8 mouse cellular contexts compared by ENCODE assay signal in genomic region chr9:40241223-40241801, GRCm38 (mm10). TPM values are rescaled to one million over a fixed set of nuclear protein-coding genes. Genes with fewer than 3 reads are reported as not detected.
DNase-seq lines count a peak whose midpoint lies in the region; ATAC-seq and TF ChIP-seq lines count a peak whose summit lies in the region.

No protein-coding gene starts in this region.

- no peaks in the 10 kb centered on the region for H3K9me3 ChIP-seq in forebrain, embryonic 12.5 days
- no peaks in the 10 kb centered on the region for H3K9me3 ChIP-seq in lung, postnatal 0 days (ENCODE audit: low read length)

- peaks cover 17% of the 10 kb centered on the region for H3K4me1 ChIP-seq in forebrain, embryonic 12.5 days
- H3K4me1 ChIP-seq in lung, postnatal 0 days (ENCODE audit: insufficient read depth, low read depth, low read length), result 0 out of 2 replicates have a peak, but pooled peaks cover 4% of the 10 kb centered on the region

- H3K36me3 ChIP-seq in forebrain, embryonic 12.5 days (replicated peaks), result no peaks in the 10 kb centered on the region
- H3K36me3 ChIP-seq in lung, postnatal 0 days (ENCODE audit: insufficient read depth, low read length), result no peaks in the 10 kb centered on the region

- H3K4me3 ChIP-seq in forebrain, embryonic 12.5 days (replicated peaks), result peak overlapping the region; percentile 44
- peak overlapping the region; percentile 34 for H3K4me3 ChIP-seq in lung, postnatal 0 days (ENCODE audit: low read depth, low read length)

- H3K27ac ChIP-seq in forebrain, embryonic 12.5 days, result peak overlapping the region; percentile 80
- H3K27ac ChIP-seq in lung, postnatal 0 days (ENCODE audit: low read length), result no peak overlapping the region

- H3K4me2 ChIP-seq in forebrain, embryonic 12.5 days, result peak overlapping the region; percentile 62
- peak overlapping the region; percentile 64 for H3K4me2 ChIP-seq in lung, postnatal 0 days (replicated peaks; ENCODE audit: low read depth, low read length)

- 2% methylated on average over 15 of the region's 15 CpGs for WGBS in forebrain, embryonic 12.5 days
- under 1% methylated on average over 15 of the region's 15 CpGs for WGBS in lung, postnatal 0 days

- peak overlapping the region; percentile 61 for H3K9ac ChIP-seq in forebrain, embryonic 12.5 days
- peak overlapping the region; percentile 51 for H3K9ac ChIP-seq in lung, postnatal 0 days (replicated peaks; ENCODE audit: low read depth)

- TF ChIP-seq CTCF in lung, postnatal 0 days (IDR thresholded peaks at IDR 0.05), result no peak

- H3K27me3 ChIP-seq in forebrain, embryonic 12.5 days, result 0 out of 2 replicates have a peak, but pooled peaks cover 2% of the 10 kb centered on the region
- H3K27me3 ChIP-seq in lung, postnatal 0 days (replicated peaks; ENCODE audit: insufficient read depth, low read length), result no peaks in the 10 kb centered on the region

- TF ChIP-seq EP300 in lung, postnatal 0 days (IDR thresholded peaks at IDR 0.05), result no peak

- peak; percentile 32 for DNase-seq in Muller cell, postnatal 12 days (ENCODE audit: inconsistent ontology term)
- DNase-seq in brain, adult 2 months (ENCODE audit: low read depth, low spot score), result peak; percentile 89
- peak; percentile 42 for DNase-seq in left cerebral cortex, adult 11 months (ENCODE audit: low spot score)
- DNase-seq in lung, postnatal 0 days (ENCODE audit: low spot score), result peak; percentile 66
- DNase-seq in right cerebral cortex, adult 18-20 months, result peak; percentile 77
- DNase-seq in adipocyte (ENCODE audit: low spot score), result no peak

- peak; percentile 89 for ATAC-seq in forebrain, embryonic 12.5 days (ENCODE audit: low FRiP score)
- peak; percentile 78 to 83 for ATAC-seq in hematopoietic stem cell, adult 5-6 weeks (replicated peaks in 1 of 2; ENCODE audit: insufficient read depth in 1 of 2, low FRiP score in 2 of 2, low TSS enrichment in 1 of 2, low read depth in 1 of 2, poor library complexity in 2 of 2, severe bottlenecking in 2 of 2)
- ATAC-seq in lung, postnatal 0 days, result peak; percentile 71

RNA-seq across cellular contexts. Expression of gene Scn3b, which starts 27.7 kb away (rescaled TPM):
- 23.1 and 27.5 TPM in 2 replicates for polyA plus RNA-seq in forebrain, embryonic 12.5 days (2016; fragmentation: Nextera tagmentation; extraction: Ambion mirVana)
- total RNA-seq in hematopoietic stem cell, adult 5-6 weeks (2017), result 1.5 and 2.9 TPM in 2 replicates
- 37.6 and 46.9 TPM in 2 replicates for polyA plus RNA-seq in lung, postnatal 0 days (2015; fragmentation: Nextera tagmentation; extraction: Ambion mirVana)

RNA-seq across cellular contexts. Expression of gene Zfp202, which starts 49.2 kb away (rescaled TPM):
- 8.2 and 8.4 TPM in 2 replicates for polyA plus RNA-seq in forebrain, embryonic 12.5 days (2016; fragmentation: Nextera tagmentation; extraction: Ambion mirVana)
- total RNA-seq in hematopoietic stem cell, adult 5-6 weeks (2017), result 5.3 and 5.4 TPM in 2 replicates
- 1.3 and 1.7 TPM in 2 replicates for polyA plus RNA-seq in lung, postnatal 0 days (2015; fragmentation: Nextera tagmentation; extraction: Ambion mirVana)
